Mouse (Mus musculus) adrenal gland, postnatal 10 days (tissue): ENCODE results near the gene Ccdc171. TPM values are rescaled to one million over a fixed set of nuclear protein-coding genes. Genes with fewer than 3 reads are reported as not detected.
"Not testable (repeated sequence)": the region's sequence is repeated elsewhere in the genome, so short reads cannot be mapped to it uniquely, and the experiment has no call there.

Experiments used
- DNase-seq: peaks from one replicate; pipeline ENCODE4 v3.0.0; 2021; ENCODE audit warnings: mixed read lengths
- total RNA-seq, 2 experiments: library from RNA; stranded (reverse); gene quantifications; 2 replicates each; pipeline ENCODE4 v1.2.3; 2021

Gene Ccdc171
- total RNA-seq, 2 experiments from 2014 or later: 1.4 to 3.1 TPM

DNA sequence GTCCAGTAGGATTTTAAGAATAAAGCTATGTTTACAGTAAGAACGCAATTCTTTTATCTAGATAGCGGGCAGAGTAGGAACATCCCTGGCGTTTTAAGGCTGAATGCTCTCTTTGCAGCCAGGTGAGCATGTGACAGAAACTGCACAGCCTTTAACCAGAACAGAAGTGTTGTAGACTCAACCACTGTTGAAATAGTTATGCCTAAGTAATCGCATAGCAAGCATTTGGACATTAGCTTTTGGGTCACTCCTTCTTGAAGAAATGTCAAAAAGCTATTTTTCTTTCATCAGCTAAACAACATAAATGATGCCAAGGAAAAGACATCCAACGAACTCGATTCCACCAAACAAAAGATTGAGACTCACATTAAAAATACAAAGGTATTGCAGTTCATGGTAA lies 131.7 kb downstream of the Ccdc171 start:
- no peak for DNase-seq

DNA sequence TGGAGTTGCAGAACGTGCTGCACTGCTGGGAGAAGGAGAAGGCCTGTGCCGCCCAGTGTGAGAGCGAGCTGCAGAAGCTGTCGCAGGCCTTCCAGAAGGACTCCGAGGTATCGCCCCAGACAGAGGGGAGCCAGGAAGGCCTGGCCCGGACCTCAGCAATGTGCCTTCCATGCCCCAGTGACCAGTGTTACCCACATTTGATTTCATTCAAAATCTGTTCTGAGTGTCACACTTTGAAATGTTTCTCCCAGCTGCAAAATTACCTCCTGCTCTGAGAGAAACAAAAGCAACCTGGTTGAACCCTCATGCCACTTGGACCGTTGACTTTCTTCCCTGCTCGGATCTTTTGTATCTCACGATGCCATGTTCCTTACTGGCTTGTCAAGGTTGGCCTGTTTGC lies 133.1 kb downstream of the Ccdc171 start:
- no peak for DNase-seq

DNA sequence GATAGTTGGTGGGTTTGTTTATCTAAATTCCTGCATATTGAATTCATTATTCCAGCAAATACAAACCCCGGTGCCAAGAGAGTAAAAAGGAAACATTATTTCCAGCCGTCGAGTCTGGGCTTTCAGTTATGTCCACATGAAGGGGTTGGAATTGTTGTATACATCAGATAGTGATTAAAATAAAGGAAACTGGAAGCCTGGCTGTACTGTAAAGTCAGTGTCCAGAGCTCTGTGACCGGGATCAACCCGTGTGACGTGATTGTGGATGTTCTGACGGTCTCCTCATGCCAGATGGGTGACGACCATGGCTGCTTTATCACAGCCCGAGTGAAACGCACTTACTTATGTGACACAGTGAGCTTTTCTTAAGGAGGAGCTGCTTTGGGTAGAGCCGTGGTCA lies 134.1 kb downstream of the Ccdc171 start:
- no peak for DNase-seq

DNA sequence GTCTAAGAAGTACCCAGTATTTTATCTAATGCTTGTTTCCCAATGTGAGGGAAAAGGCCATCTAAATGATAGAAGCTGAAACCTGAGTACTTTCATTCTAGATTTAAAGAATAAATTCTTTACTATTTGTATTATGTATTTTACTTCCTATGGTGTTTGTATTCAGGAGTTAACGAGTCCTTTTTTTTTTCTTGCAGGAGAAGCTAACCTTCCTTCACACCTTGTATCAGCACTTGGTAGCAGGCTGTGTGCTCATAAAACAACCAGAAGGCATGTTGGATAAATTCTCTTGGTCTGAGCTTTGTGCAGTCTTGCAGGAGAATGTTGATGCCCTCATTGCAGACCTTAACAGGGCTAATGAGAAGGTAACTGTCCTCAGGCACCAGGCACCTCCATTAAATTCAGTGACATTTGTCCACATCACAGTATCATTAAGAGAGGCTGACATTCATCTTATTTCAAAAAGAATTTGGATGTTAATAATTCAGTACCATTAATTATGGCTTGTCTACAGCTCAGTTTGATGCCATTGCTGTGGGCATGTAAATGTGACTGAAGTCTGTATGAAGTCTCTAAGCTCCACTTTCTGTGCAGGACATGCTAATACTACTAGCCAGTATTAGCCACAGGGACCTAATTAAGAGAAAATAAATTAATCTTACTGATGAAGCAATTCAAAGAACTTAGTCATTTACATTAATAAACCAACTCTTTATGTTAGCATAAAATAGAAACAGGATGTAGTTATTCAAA lies 136.3 kb downstream of the Ccdc171 start:
- DNase-seq: no peak

GRCm38 (mm10) chr4:83662301-83662700 lies 137.0 kb downstream of the Ccdc171 start:
- DNase-seq: no peak

DNA sequence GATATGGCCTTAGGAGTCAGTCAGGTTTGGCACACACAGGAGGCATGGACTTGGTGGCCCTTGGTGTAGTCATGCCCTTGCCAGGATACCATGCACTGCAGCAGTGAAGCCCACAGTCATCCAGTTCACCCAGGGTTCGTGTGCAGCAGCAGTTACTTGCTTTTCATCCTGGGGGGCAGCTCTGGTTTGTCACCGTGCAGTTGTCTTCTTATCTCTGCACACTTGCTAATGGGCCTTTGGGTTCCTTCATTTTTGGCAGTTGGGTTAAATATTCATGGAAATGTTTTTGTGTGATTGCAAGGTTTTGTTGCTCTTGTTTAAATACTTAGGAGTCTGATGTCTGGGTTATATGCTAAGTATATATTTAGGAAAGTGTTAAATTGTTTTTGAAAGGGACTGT lies 144.2 kb downstream of the Ccdc171 start:
- no peak for DNase-seq

- DNase-seq: not testable (repeated sequence)
These were observed 150.0 kb downstream of the Ccdc171 start for GRCm38 (mm10) chr4:83675308-83675707.

- DNase-seq: no peak
These were observed 151.1 kb downstream of the Ccdc171 start for GRCm38 (mm10) chr4:83676444-83676843.

GRCm38 (mm10) chr4:83681081-83681480 lies 155.7 kb downstream of the Ccdc171 start:
- DNase-seq: no peak

GRCm38 (mm10) chr4:83682866-83683265 lies 157.5 kb downstream of the Ccdc171 start:
- DNase-seq: no peak

DNA sequence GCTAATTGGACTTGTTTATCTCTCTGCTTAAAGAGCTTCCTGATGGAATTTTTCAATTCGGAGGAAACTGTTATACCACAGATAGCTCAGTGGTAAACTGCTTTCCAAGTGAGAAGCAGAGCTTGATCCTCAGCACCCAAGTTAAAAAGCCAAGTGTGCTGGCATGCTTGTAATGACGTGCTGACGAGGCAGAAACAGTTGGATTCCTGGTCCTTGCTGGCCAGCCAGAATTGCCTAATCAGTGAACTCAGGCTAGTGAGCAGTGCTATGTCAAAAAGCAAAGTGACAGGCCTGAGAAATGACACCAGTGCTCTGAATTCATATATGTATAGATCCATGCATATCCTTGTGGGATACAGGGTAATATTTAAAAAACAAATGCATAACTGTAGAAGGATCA lies 174.8 kb downstream of the Ccdc171 start:
- DNase-seq: no peak

DNA sequence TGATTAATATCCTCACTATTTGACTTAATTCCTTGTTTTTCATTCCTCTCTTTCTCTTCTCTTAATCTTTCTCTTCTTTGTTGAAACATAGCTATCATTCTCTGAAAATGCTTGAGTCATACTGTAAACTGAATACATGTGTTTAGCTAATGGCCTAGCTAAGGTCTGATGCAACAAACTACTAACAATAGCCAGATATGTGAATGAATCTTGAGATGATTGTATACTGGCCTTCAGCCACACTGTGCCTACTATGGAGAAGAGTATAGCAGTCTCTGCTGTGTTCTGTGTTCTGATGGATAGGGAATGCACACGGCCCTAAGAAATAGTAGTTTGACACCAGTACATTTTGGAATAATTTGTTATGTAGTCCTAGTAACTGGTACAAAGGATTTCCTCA lies 191.7 kb downstream of the Ccdc171 start:
- no peak for DNase-seq

DNA sequence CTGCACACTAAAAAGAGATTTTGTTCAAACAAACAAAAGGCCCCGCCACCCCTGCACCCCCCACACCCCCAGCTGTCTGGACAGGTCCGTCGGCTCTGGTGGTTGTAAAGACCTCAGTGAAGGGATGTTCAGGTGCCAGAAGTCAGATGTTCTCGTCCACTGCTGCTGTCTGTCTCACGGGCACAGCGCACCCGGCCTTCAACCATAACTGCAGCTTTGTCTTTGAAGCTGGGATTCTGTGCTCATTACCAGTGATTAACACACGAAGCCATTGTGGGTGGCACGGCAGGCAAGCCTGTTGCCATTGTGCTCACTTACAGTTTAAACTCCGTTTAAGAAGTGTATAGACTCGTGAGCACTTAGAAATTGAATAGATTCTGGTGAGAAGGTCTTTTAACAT lies 194.5 kb downstream of the Ccdc171 start:
- no peak for DNase-seq

GRCm38 (mm10) chr4:83725136-83725535 lies 199.8 kb downstream of the Ccdc171 start:
- DNase-seq: peak; percentile 11

DNA sequence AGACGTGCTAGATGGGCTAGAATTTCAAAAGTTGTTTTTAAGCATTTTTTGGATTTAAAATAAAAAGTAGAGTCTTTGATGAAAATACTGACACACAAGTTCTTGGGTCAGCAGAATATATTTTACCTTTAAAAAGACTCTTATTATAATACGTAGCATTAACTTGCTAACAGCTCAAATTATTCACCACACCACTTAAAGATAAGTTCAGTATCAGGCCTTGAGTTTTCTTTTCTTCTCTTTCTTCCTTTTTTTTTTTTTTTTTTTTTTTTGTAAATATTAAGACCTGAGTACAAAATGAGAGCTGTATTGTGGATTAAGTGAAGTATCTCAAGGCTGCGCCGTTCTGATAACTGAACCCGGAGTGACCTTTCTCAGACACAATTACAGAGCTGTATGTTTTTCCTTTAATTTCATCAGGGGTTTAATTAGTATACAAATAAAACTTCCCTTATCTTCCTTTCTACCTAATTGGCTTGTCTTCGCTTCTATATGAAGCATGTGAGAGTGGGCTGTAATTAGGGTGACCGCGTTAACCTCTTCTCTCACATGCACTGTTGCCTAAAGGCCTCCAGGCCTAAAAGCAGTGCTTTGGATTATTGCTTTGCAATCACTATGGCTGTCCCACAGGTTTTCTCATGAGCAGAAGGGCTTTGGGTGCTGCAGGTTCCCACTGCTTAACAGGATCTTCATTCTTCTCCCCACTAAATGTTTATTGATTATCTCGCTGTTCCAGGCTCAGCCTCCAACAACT lies 214.0 kb downstream of the Ccdc171 start:
- DNase-seq: no peak

GRCm38 (mm10) chr4:83739891-83740277 lies 214.5 kb downstream of the Ccdc171 start:
- DNase-seq: no peak

GRCm38 (mm10) chr4:83742806-83743460 lies 217.6 kb downstream of the Ccdc171 start:
- DNase-seq: no peak

GRCm38 (mm10) chr4:83775136-83775535 lies 249.8 kb downstream of the Ccdc171 start:
- DNase-seq: no peak

GRCm38 (mm10) chr4:83780044-83780443 lies 254.7 kb downstream of the Ccdc171 start:
- DNase-seq: no peak

DNA sequence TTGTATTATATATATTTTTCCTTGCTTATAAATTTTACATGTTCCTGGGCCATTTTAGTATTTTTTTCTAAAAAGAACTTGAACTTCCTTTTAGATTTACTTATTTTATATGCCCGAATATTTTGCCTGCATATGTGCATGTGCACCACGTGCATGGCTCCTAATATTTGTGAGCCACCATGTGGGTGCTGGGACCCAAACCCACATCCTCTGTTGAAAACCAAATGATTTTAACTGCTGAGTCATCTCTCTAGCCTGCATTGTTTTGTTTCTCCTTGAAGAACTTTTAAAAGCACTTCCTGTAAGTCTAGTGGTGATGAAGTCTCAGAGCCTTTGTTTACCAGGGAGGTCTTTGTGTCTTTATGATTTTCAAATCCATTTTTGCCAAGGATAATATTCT lies 259.8 kb downstream of the Ccdc171 start:
- DNase-seq: no peak

DNA sequence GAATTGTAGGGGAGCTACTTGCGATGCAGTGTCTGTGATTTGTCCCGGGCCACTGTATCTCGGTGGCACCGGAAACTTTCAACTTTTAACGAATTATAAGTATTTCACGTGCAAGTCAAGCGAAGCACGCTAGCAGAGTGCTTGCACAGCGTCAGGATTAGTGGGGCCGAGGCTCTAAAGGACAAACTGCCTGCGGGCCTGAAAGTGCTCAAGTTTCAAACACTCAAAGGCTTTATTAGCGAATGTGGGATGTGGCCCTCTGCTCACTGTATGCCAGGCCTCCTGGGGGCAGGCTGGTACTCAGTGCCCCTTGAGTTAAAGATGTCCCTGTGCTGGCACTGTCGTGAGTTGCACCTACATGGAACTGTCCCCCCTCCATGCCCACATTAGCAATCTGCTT lies 266.5 kb downstream of the Ccdc171 start:
- no peak for DNase-seq

GRCm38 (mm10) chr4:83794315-83794922 lies 269.1 kb downstream of the Ccdc171 start:
- DNase-seq: peak; percentile 62

DNA sequence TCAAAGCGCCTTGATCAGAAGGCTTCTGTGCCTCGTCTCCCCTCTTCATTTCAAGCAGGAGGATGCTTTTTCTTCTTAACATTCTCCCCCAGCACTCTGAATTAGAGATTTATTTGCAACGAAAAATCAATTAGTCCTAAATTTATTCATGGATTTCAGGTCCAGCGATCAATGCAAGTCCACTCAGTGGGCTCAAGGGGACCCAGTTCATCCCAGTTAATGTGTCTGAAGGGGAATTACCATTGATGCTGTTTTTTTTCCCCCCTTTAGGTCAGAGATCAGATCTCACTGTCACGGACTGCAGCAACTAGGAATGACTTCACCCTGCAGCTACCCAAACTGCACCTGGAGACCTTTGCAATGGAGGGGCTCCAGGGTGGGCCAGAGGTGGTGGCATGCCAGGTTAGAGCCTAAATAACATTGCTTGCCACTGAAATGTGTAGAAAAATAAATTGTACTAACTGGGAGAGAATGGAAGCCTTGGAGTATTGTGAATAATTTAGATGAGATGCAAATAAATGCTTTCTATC lies 269.6 kb downstream of the Ccdc171 start:
- DNase-seq: no peak
